Mouse (Mus musculus): Measurements from ENCODE around the gene Slc4a1. TPM values are rescaled to one million over a fixed set of nuclear protein-coding genes. Genes with fewer than 3 reads are reported as not detected.

Slc4a1 gene
- total RNA-seq, 2 experiments from 2014 or later: 26.6 to 64.2 TPM

GRCm38 (mm10) chr11:102350416-102350815 lies 15.6 kb downstream of the Slc4a1 start:
- no peak for DNase-seq

GRCm38 (mm10) chr11:102349189-102349954 lies 16.6 kb downstream of the Slc4a1 start:
- no peak for DNase-seq

GRCm38 (mm10) chr11:102348771-102349170 lies 17.2 kb downstream of the Slc4a1 start:
- no peak for DNase-seq

GRCm38 (mm10) chr11:102348101-102348585 lies 17.9 kb downstream of the Slc4a1 start:
- no peak for DNase-seq

- DNase-seq: no peak
These were observed 18.3 kb downstream of the Slc4a1 start for GRCm38 (mm10) chr11:102347683-102348082.

- DNase-seq: no peak
These were observed 19.1 kb downstream of the Slc4a1 start for GRCm38 (mm10) chr11:102346926-102347325.

- no peak for DNase-seq
These were observed 21.5 kb downstream of the Slc4a1 start for GRCm38 (mm10) chr11:102344458-102344857.

GRCm38 (mm10) chr11:102342742-102343141 lies 23.3 kb downstream of the Slc4a1 start:
- DNase-seq: no peak

- DNase-seq: no peak
These were observed 24.9 kb downstream of the Slc4a1 start for GRCm38 (mm10) chr11:102341101-102341500.

GRCm38 (mm10) chr11:102339624-102340023 lies 26.4 kb downstream of the Slc4a1 start:
- DNase-seq: no peak

GRCm38 (mm10) chr11:102339195-102339594 lies 26.8 kb downstream of the Slc4a1 start:
- peak; percentile 43 for DNase-seq

- DNase-seq: peak; percentile 89
These were observed 27.4 kb downstream of the Slc4a1 start for GRCm38 (mm10) chr11:102338561-102338960.

GRCm38 (mm10) chr11:102337921-102338320 lies 28.1 kb downstream of the Slc4a1 start:
- no peak for DNase-seq

- peak; percentile 38 for DNase-seq
These were observed 29.8 kb downstream of the Slc4a1 start for GRCm38 (mm10) chr11:102336191-102336590.

GRCm38 (mm10) chr11:102334973-102335700 lies 30.9 kb downstream of the Slc4a1 start:
- peak; percentile 68 for DNase-seq

- no peak for DNase-seq
These were observed 32.0 kb downstream of the Slc4a1 start for GRCm38 (mm10) chr11:102334010-102334409.

- DNase-seq: no peak
These were observed 32.9 kb downstream of the Slc4a1 start for GRCm38 (mm10) chr11:102333061-102333460.

GRCm38 (mm10) chr11:102331806-102332205 lies 34.2 kb downstream of the Slc4a1 start:
- DNase-seq: no peak

GRCm38 (mm10) chr11:102330039-102330438 lies 36.0 kb downstream of the Slc4a1 start:
- DNase-seq: no peak

- no peak for DNase-seq
These were observed 36.5 kb downstream of the Slc4a1 start for GRCm38 (mm10) chr11:102329518-102329917.

GRCm38 (mm10) chr11:102327839-102328238 lies 38.2 kb downstream of the Slc4a1 start:
- no peak for DNase-seq

- no peak for DNase-seq
These were observed 38.8 kb downstream of the Slc4a1 start for GRCm38 (mm10) chr11:102327250-102327649.

- DNase-seq: no peak
These were observed 42.5 kb downstream of the Slc4a1 start for GRCm38 (mm10) chr11:102323516-102323915.

Data from adrenal gland, postnatal 10 days (tissue).